Mouse (Mus musculus) kidney, postnatal 10 days (tissue): ENCODE results near the gene Grin2c.

Source experiments
- DNase-seq: peaks from one replicate; pipeline ENCODE4 v3.0.0; 2021; ENCODE audit warnings: mixed read lengths

The Grin2c gene

GRCm38 (mm10) chr11:115229021-115229930 lies 37.8 kb downstream of the Grin2c start:
- DNase-seq, result no peak

GRCm38 (mm10) chr11:115228430-115228829 lies 38.6 kb downstream of the Grin2c start:
- no peak for DNase-seq

GRCm38 (mm10) chr11:115227640-115228039 lies 39.4 kb downstream of the Grin2c start:
- DNase-seq, result no peak

- no peak for DNase-seq
Observed at GRCm38 (mm10) chr11:115226811-115227491, 40.1 kb downstream of the Grin2c start.

GRCm38 (mm10) chr11:115225301-115225700 lies 41.7 kb downstream of the Grin2c start:
- DNase-seq, result no peak

GRCm38 (mm10) chr11:115224889-115225288 lies 42.2 kb downstream of the Grin2c start:
- DNase-seq, result peak; percentile 75

GRCm38 (mm10) chr11:115223877-115224276 lies 43.2 kb downstream of the Grin2c start:
- DNase-seq, result no peak

GRCm38 (mm10) chr11:115223451-115223850 lies 43.6 kb downstream of the Grin2c start:
- no peak for DNase-seq

GRCm38 (mm10) chr11:115222570-115222969 lies 44.5 kb downstream of the Grin2c start:
- DNase-seq, result no peak

- peak; percentile 79 for DNase-seq
Observed at GRCm38 (mm10) chr11:115222077-115222476, 45.0 kb downstream of the Grin2c start.

- no peak for DNase-seq
Observed at GRCm38 (mm10) chr11:115219685-115220084, 47.4 kb downstream of the Grin2c start.

GRCm38 (mm10) chr11:115219263-115219662 lies 47.8 kb downstream of the Grin2c start:
- DNase-seq, result no peak

GRCm38 (mm10) chr11:115217439-115218410 lies 49.3 kb downstream of the Grin2c start:
- no peak for DNase-seq

GRCm38 (mm10) chr11:115215123-115215522 lies 51.9 kb downstream of the Grin2c start:
- no peak for DNase-seq

GRCm38 (mm10) chr11:115212116-115212515 lies 54.9 kb downstream of the Grin2c start:
- DNase-seq, result no peak

GRCm38 (mm10) chr11:115209958-115210357 lies 57.1 kb downstream of the Grin2c start:
- no peak for DNase-seq

GRCm38 (mm10) chr11:115208776-115209732 lies 58.0 kb downstream of the Grin2c start:
- no peak for DNase-seq

- no peak for DNase-seq
Observed at GRCm38 (mm10) chr11:115208126-115208525, 58.9 kb downstream of the Grin2c start.

GRCm38 (mm10) chr11:115202756-115203155 lies 64.3 kb downstream of the Grin2c start:
- DNase-seq, result no peak

- DNase-seq, result peak; percentile 90
Observed at GRCm38 (mm10) chr11:115202316-115202715, 64.7 kb downstream of the Grin2c start.

- no peak for DNase-seq
Observed at GRCm38 (mm10) chr11:115200520-115200919, 66.5 kb downstream of the Grin2c start.
